Mouse (Mus musculus) T-helper 1 cell (primary cell): ENCODE measurements at regions not wholly inside any gene's neighbourhood (a gene's known extent, or its start where the extent isn't known, plus 50 kb on each side); places are given as distances from the start of the nearest gene placed in this dataset.

Source experiments
- in situ Hi-C: fragments of 300-600 bp; cut with MboI, MseI; formaldehyde crosslinking; loops from one replicate; pipeline ENCODE4 v1.15.1; 2025; ENCODE audit warnings: high pct_unique_total_duplicates

DNA sequence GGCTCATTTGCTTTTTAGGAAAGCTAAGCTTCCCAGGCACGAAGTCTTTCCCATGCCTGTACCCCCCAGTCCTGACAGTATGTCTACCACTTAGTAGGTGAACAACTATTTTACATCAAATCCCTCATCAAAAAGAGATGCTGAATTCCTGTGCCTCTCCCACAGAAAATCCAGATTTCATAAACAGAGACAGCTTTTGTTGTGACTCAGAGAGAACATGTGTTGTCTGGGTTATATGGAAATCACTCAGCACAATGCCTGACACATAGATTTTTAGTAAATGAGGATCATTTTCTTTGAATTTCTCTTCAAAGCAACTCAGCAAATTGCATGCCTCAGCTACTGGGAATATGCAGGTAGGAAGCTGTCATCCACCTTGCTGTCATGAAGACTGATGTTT, 193.5 kb downstream of the Usp46 start:
- in situ Hi-C loops = no loop called here

DNA sequence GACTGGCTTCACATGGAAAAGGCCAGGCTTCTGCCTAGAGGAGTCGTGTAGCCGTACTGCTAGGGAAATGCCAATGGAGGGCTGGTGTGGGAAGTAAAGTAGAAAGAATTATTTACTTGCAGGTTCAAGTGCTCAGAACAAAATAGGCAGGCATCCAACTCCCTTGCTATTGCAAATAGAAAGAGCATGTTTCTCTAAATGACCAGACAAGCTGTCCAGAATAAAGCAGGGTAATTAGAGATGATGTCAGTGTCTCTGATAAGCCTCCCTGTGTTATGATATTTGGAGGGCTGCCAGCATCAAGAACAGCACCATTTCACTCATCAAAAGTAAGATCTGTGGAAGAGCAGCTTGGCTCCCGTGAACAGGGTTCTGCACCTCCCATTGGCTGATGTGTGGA, 192.4 kb downstream of the Usp46 start:
- in situ Hi-C loops = no loop called here

- in situ Hi-C loops = no loop called here
Measured at GRCm38 (mm10) chr5:73880936-73881335, 187.3 kb downstream of the Usp46 start.

- in situ Hi-C loops = no loop called here
Measured at GRCm38 (mm10) chr5:73881941-73882340, 186.3 kb downstream of the Usp46 start.

GRCm38 (mm10) chr5:73884998-73885397, 183.2 kb downstream of the Usp46 start:
- in situ Hi-C loops = no loop called here

GRCm38 (mm10) chr5:73885691-73886090, 182.5 kb downstream of the Usp46 start:
- in situ Hi-C loops = no loop called here

- in situ Hi-C loops = no loop called here
Measured at GRCm38 (mm10) chr5:73887306-73887958, 180.8 kb downstream of the Usp46 start.

GRCm38 (mm10) chr5:73888391-73888790, 179.8 kb downstream of the Usp46 start:
- in situ Hi-C loops = no loop called here

DNA sequence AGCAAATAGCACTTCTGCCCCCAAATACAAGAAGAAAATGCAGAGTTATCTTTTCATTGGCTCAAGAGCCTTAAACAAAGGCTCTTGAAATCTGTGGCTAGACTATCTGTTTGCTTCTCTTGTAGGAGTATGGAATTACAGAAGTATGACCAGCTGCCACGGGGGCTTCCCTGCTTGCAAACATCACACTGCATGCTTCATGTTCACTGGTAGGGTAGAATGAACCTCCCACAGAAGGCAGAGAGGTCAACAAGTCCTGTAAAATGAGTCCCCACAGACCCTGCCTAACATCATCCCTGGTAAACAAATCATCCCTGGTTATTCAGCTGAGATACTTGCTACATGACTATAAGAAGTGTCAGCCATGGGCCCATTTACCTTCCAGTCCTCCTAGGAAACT, 178.9 kb downstream of the Usp46 start:
- in situ Hi-C loops = no loop called here

DNA sequence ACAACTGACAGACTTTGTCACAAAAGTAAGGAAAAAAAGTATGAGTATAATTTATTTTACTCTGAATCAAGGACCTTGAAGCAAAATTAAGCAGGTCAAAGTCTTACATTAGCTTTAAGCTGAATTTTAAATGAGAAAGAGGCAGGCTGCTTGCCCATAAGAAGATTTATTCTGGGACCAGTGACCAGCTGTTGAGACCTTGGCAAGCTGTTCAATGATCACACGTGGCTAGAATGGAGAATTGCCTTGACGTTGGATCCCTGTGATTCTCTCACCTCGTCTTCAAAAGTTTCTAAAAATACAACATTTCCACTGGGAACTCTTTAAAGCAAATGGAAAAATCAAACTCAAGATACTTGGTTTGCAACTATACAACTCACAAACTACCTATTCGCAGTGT, 177.3 kb downstream of the Usp46 start:
- in situ Hi-C loops = no loop called here

- in situ Hi-C loops = no loop called here
Measured at GRCm38 (mm10) chr5:73891606-73892005, 176.6 kb downstream of the Usp46 start.

DNA sequence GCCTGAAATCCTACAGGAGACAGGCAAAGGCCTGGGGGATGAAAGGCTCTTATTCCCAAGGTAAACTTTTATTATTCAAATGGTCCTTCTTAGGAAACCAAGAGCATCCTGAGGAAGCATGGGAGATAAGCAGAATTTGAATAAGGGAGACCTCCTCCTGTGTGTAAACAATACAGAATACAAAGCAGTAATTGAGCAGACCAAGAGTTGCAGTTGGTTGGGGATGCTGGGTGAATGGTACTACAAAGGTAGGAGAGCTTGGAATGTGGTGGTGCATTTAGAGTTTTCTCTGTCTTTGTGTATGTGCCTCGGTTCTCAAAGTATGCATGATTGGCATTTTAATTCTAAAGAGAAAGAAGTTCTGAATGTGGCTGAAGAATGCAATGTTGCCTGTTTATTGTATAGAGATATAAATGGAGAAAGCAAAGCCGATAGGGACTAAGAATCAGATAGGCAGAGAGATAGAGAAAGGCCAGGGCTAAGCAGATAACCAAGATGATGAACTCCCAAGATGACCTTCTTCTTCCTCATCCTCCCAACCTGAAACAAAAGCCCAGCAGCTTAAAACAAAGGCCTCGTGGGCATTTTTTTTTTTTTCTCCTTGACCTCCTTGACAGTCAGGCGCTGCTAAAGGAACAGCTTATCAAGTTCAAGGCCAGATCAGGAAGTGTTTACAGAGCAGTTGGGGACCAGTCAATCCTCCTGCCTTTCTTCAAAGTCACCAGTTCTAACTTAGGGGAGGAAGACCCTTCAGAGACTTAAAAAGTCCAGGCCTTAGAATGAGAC, 175.6 kb downstream of the Usp46 start:
- in situ Hi-C loops = no loop called here

DNA sequence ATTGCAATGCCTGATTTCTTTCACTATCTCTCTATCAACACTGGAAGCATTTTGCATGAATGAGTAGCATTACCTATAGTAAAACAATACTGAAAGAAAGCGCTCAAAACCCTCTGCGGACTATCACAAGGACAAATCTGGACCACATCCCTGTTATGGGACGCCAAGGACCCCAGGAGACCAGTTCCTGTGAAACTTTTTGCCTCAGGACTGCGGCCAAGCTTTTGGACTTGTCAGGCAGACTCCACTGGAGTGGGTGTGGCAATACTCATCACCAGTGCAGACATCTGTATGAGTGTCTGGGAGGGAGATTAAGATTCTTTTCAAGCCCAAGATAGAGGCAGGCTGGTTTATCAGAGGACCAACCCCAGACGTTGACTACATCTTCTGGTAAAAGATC, 173.0 kb downstream of the Usp46 start:
- in situ Hi-C loops = no loop called here

DNA sequence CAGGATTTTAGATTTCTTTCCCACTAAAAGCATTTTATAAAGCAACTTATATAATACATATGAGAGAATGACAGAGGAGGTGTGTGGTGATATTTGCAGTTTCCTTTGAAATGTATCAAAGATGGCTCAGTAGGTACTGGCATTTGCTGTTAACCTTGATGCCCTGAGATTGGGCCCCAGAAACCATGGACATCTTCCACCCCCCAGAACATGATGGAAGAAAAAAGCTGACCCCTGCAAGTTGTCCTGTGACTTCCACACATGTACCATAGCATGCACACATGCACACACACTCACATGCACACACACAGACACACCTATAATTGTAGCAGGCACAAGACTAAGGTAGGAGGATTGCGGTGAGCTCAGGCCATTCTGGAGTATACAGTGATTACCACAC, 171.4 kb downstream of the Usp46 start:
- in situ Hi-C loops = no loop called here

GRCm38 (mm10) chr5:73901651-73902050, 166.6 kb downstream of the Usp46 start:
- in situ Hi-C loops = no loop called here

- in situ Hi-C loops = no loop called here
Measured at GRCm38 (mm10) chr5:73902470-73903218, 165.6 kb downstream of the Usp46 start.

DNA sequence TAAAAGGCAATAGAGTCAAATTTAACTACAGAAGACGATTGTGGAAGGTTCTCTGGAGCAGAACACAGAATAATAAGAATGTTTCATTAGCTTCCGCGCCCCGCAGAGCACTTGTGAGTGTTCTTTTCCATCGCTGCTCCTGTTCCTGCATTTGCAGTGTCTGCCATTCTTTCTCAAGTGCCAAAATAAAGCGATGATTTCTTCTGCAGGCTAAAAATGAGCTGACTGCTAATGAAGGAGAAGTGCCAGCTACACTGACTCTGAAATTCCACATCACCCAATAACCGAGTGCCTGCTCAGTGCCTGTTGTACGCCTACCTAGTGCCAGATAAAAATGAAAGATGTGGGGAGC, 165.0 kb downstream of the Usp46 start:
- in situ Hi-C loops = no loop called here

GRCm38 (mm10) chr5:73904146-73904811, 164.0 kb downstream of the Usp46 start:
- in situ Hi-C loops = no loop called here

DNA sequence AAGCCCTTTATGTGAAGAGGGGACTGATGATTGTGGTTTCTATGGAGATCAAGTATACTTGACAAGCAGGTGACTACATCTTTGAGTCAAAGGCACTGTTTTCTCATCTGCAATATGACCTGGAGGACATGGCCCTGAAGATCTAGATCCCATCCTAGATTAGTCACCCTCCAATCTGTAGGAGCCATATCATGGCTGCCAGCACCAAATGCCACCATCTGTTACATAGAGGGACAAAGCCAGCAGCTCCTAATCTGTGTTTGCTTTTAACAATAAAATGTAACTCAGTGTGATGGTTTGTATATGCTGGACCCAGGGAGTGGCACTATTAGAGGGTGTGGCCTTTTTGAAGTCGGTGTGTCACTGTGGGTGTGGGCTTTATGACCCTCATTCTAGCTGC, 156.1 kb downstream of the Usp46 start:
- in situ Hi-C loops = no loop called here

DNA sequence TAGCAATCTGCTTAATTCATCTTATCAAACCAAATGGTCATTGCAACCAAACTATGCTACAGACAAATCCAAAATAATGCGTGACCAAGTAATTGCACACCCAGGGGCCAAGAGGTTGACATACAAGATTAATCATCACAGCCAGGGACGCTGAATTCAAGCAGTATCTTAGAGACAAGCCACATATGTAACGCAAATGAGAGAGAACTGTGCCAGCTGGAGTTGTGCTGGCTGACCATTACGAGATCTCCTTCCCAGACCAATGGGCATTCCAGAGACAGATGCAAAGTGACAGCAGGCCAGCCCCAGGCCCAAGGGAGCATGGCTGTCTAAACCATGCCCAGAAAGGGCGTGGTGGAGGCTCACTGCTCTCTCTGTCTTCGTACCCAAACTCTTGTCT, 155.1 kb downstream of the Usp46 start:
- in situ Hi-C loops = no loop called here

GRCm38 (mm10) chr5:73918011-73918410, 150.2 kb downstream of the Usp46 start:
- in situ Hi-C loops = no loop called here

DNA sequence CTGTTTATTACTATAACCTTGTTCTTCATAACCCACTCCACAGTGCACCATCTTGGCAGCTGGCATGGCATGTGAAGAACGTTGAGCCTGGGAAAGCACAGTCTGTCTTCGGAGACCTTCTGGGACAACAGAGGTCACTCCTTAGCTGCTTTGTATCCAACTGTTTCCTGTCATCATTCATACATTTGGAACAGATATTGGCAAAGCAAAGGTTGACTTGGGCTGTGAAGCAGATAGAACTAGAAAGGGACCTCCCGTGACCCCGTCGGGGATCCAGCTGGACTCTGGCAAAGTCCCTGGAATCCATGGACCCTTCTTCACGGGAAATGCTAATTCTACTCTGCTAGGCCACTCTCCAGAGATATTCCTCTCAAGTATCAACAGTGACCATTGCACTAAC, 148.3 kb downstream of the Usp46 start:
- in situ Hi-C loops = no loop called here
